Mouse (Mus musculus): ENCODE results near the gene Slc44a5.

Slc44a5 gene

DNA sequence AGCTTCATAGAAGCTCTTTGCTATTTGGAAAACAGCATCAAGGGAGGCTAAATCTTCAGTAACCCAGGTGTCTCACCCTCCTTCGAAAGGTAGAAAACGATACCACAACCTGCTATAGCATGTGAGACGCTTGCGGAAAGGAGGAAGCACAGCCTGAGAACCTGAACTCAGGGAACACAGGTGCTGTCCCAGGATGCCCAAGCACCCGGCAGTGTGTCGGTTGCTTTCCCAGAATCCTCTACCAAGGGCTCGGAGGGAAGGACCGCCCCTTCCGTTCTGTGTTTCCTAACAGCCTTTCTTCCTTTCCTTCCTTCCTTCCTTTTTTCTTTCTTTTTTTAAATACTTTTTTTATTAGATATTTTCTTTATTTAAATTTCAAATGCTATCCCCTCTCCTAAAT is 326.8 kb downstream of the Slc44a5 start:
- DNase-seq (ENCODE audit: low spot score in 2 of 2): no peak

DNA sequence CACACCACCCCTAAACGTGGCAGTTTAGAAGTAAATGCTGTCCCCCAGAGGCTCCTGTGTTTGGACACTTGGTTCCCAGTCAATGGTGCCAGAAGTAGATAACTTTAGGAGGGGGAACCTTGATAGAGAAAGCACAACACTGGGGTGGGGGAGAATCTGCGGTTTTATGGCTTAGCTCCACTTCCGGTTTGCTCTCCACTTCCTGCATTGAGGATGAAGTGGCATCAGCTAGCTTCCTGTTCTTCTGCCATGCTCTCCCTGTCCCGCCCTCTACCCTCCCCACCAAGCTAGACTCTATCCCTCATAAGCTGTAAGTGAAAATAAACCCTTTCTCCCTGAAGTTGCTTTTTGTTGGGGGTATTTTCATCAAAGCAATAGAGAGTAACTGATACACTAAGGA is 327.9 kb downstream of the Slc44a5 start:
- no peak for DNase-seq (ENCODE audit: low spot score in 2 of 2)

DNA sequence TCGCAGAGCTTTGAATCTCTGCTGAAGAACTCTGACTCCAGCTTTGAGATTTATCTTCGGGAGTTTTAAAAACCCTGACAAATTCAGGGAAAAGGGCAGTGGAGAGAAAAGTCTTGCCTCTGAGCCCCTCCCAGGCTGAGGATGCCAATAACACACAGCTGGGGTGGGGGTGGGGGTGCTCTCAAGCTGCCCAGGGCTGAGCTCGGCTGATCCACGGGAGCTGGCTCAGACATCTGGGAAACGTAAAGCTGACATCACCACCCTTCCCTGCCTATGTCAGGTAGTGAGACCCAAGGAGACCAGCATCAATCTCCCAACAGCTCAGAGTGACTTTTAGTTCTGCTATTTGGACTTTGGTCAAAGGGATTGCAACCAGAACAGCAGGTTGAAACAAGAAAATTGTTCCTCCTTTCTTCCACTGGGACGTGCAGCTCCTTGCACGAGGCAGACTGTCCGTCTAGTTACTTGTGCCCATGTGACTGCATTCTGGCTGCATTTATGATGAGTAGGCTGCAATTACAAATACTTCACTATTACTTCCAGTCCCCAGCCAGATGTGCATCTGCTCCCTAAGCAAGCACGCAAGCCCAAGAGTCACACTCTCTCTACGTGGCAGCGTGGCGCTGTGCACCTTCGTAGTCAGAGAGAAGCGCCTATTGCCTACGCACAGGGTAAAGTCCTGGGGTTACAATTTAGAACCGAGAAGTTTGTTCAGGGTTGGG is 332.1 kb downstream of the Slc44a5 start:
- no peak for DNase-seq (ENCODE audit: low spot score in 2 of 2)

- no peak for DNase-seq (ENCODE audit: low spot score in 2 of 2)
Observed at GRCm38 (mm10) chr3:154317651-154318248, 344.5 kb downstream of the Slc44a5 start.

Data from spleen, postnatal 10 days (tissue).